Mouse (Mus musculus): ENCODE results near the gene Slc3a2. TPM values are rescaled to one million over a fixed set of nuclear protein-coding genes. Genes with fewer than 3 reads are reported as not detected.

Gene Slc3a2
- total RNA-seq, 2 experiments from 2014 or later, result 354 to 445 TPM

- peak in 1 of 2 experiments; percentile 10 for DNase-seq
Observed at GRCm38 (mm10) chr19:8663911-8664421, 59.2 kb downstream of the Slc3a2 start.

GRCm38 (mm10) chr19:8663360-8663839 lies 59.8 kb downstream of the Slc3a2 start, which contains the start of gene Chrm1:
Gene Chrm1, plus strand, starts transcription at chr19:8663789.
- DNase-seq, result no peak

DNA sequence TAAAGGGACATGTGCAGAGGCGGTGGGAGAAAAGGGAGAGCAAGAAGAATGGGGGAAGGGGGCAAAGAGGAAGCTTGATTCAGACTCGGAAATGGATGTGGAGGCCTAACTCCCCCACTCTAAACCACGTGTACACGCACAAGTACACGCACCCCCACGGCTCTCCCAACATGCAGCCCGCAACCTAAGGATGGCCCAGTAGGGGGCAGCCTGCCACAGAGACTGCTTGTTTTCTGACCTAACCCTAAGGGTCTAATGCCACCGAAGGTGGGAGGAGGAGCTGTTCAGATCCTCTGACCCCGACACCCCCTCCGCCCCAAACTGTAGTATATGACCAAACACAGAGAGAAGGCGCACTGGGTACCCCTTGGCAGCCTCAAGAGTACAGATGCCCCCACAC lies 60.8 kb downstream of the Slc3a2 start:
- DNase-seq, result peak; percentile 52 to 74

GRCm38 (mm10) chr19:8661821-8662307 lies 61.3 kb downstream of the Slc3a2 start:
- peak; percentile 8 to 22 for DNase-seq

Small RNA genes lying within 50 kb of the gene (microRNA-seq; reads per million reads assigned to microRNA genes)
- not detected for gene Mir6992

Other genes starting within 250 kb of the Slc3a2 start
- under 1 TPM in 1 of 2 experiments, not detected in 1; 0.36 TPM for gene Slc22a8, start 132.1 kb downstream of the Slc3a2 start, total RNA-seq (2021)
- not detected for gene Slc22a6, start 105.3 kb downstream of the Slc3a2 start, total RNA-seq (2021)
- 1 to 10 TPM; 1.3 TPM for gene Chrm1, start 59.6 kb downstream of the Slc3a2 start, total RNA-seq (2021)
- 10 to 100 TPM; 52.3 to 71.2 TPM for gene Wdr74, start 12.5 kb upstream of the Slc3a2 start, total RNA-seq (2021)
- 1 to 10 TPM in 1 of 2 experiments, under 1 TPM in 1; 0.82 to 1.0 TPM for gene 1700092M07Rik, start 17.3 kb upstream of the Slc3a2 start, total RNA-seq (2021)
- 10 to 100 TPM; 83.6 to 92.9 TPM for gene Stx5a, start 18.0 kb upstream of the Slc3a2 start, total RNA-seq (2021)
- gene Nxf1, start 33.7 kb upstream of the Slc3a2 start, total RNA-seq (2021), result 100 to 1,000 TPM in 1 of 2 experiments, 10 to 100 TPM in 1; 94.7 to 144 TPM
- gene Tmem223, start 47.6 kb upstream of the Slc3a2 start, total RNA-seq (2021), result 100 to 1,000 TPM; 113 to 127 TPM
- 10 to 100 TPM; 44.8 to 69.2 TPM for gene Tmem179b, start 51.1 kb upstream of the Slc3a2 start, total RNA-seq (2021)
- gene Taf6l, start 63.0 kb upstream of the Slc3a2 start, total RNA-seq (2021), result 10 to 100 TPM; 11.2 to 16.7 TPM
- gene Polr2g, start 75.2 kb upstream of the Slc3a2 start, total RNA-seq (2021), result 10 to 100 TPM; 90.5 to 98.5 TPM
- 1 to 10 TPM; 2.0 to 2.9 TPM for gene Zbtb3, start 79.2 kb upstream of the Slc3a2 start, total RNA-seq (2021)
- 10 to 100 TPM; 31.7 to 32.2 TPM for gene Ttc9c, start 96.0 kb upstream of the Slc3a2 start, total RNA-seq (2021)
- gene Hnrnpul2, start 96.6 kb upstream of the Slc3a2 start, total RNA-seq (2021), result 10 to 100 TPM; 61.8 to 67.6 TPM
- gene AC129217.1, start 106.4 kb upstream of the Slc3a2 start, total RNA-seq (2021), result 1 to 10 TPM in 1 of 2 experiments, not detected in 1; 1.7 TPM
- 100 to 1,000 TPM; 132 to 176 TPM for gene Bscl2, start 114.1 kb upstream of the Slc3a2 start, total RNA-seq (2021)
- gene Gng3, start 115.8 kb upstream of the Slc3a2 start, total RNA-seq (2021), result 1 to 10 TPM; 5.2 to 5.4 TPM
- gene Lrrn4cl, start 127.4 kb upstream of the Slc3a2 start, total RNA-seq (2021), result 1 to 10 TPM; 4.2 to 4.5 TPM
- 100 to 1,000 TPM; 177 to 218 TPM for gene Ubxn1, start 148.1 kb upstream of the Slc3a2 start, total RNA-seq (2021)
- gene Uqcc3, start 157.6 kb upstream of the Slc3a2 start, total RNA-seq (2021), result 10 to 100 TPM; 49.9 to 79.8 TPM
- gene Lbhd1, start 160.4 kb upstream of the Slc3a2 start, total RNA-seq (2021), result 10 to 100 TPM in 1 of 2 experiments, 1 to 10 TPM in 1; 5.3 to 17.6 TPM
- gene Gm49403, start 160.6 kb upstream of the Slc3a2 start, total RNA-seq (2021), result not detected
- gene 1810009A15Rik, start 165.5 kb upstream of the Slc3a2 start, total RNA-seq (2021), result 10 to 100 TPM; 49.6 to 50.3 TPM
- gene Gm49416, start 165.6 kb upstream of the Slc3a2 start, total RNA-seq (2021), result 1 to 10 TPM; 1.0 to 4.2 TPM
- 10 to 100 TPM; 23.7 to 25.8 TPM for gene Ints5, start 169.6 kb upstream of the Slc3a2 start, total RNA-seq (2021)
- gene Ganab, start 174.7 kb upstream of the Slc3a2 start, total RNA-seq (2021), result 100 to 1,000 TPM; 190 to 201 TPM
- 10 to 100 TPM; 56.3 to 66.1 TPM for gene B3gat3, start 197.0 kb upstream of the Slc3a2 start, total RNA-seq (2021)
- 10 to 100 TPM; 38.7 to 61.5 TPM for gene Rom1, start 206.0 kb upstream of the Slc3a2 start, total RNA-seq (2021)
- gene Eml3, start 206.2 kb upstream of the Slc3a2 start, total RNA-seq (2021), result 10 to 100 TPM; 46.9 to 59.1 TPM
- 10 to 100 TPM; 88.0 to 88.6 TPM for gene Mta2, start 218.5 kb upstream of the Slc3a2 start, total RNA-seq (2021)
- 10 to 100 TPM; 20.7 to 24.4 TPM for gene Tut1, start 230.5 kb upstream of the Slc3a2 start, total RNA-seq (2021)
- gene Eef1g, start 243.7 kb upstream of the Slc3a2 start, total RNA-seq (2021), result 100 to 1,000 TPM; 331 to 363 TPM

Data from adrenal gland, postnatal 36 days (tissue).